Comparison of ENCODE assay signal across 17 mouse cellular contexts in genomic region chr12:29439343-29440019, GRCm38 (mm10).
A peak's percentile ranks its signal among the peaks of the same experiment; 100 is the strongest.
DNase-seq lines count a peak whose midpoint lies in the region; ATAC-seq lines count a peak whose summit lies in the region.
"Had no signal": no experiment of that assay in that cellular context is flagged by ENCODE, and none has a peak within 500 bp of the region (broad histone marks: within the 10 kb centered on the region; RNA-seq: fewer than 3 reads in every experiment).

No protein-coding gene starts in this region.

- no peaks in the 10 kb centered on the region for H3K9me3 ChIP-seq in intestine, embryonic 15.5 days
- H3K9me3 ChIP-seq: embryonic facial prominence, embryonic 15.5 days; heart, embryonic 10.5 days; midbrain, embryonic 12.5 days had no signal

- H3K36me3 ChIP-seq in intestine, embryonic 15.5 days: no peaks in the 10 kb centered on the region
- H3K36me3 ChIP-seq: embryonic facial prominence, embryonic 15.5 days; heart, embryonic 10.5 days; midbrain, embryonic 12.5 days had no signal

- no peak for ATAC-seq in intestine, embryonic 15.5 days
- ATAC-seq: inflammation-experienced regulatory T-cells, adult 6 months; lung, postnatal 0 days had no signal

- peak; percentile 11 to 32 for DNase-seq in cerebellum, postnatal 14 days
- DNase-seq in cerebellum, adult 9-11 months: no peak
- DNase-seq in frontal cortex, postnatal 10 days (ENCODE audit: low spot score in 2 of 2): peak; percentile 10 to 26
- DNase-seq in layer of hippocampus, postnatal 25 days (ENCODE audit: extremely low spot score in 1 of 2, low spot score in 1 of 2): peak; percentile 16 to 26
- peak; percentile 63 to 82 for DNase-seq in right cerebral cortex, postnatal 10 days (ENCODE audit: low spot score in 2 of 2)
- no peak for DNase-seq in MN1 (ENCODE audit: low spot score)
- DNase-seq in kidney, postnatal 36 days: no peak
- DNase-seq: gastrocnemius, adult 2 months; heart, postnatal 36 days; kidney, postnatal 25 days had no signal

- H3K27me3 ChIP-seq in intestine, embryonic 15.5 days (replicated peaks): no peaks in the 10 kb centered on the region
- H3K27me3 ChIP-seq: embryonic facial prominence, embryonic 15.5 days; midbrain, embryonic 12.5 days had no signal

- 82% methylated on average over 11 of the region's 11 CpGs for WGBS in intestine, embryonic 15.5 days

- H3K9ac ChIP-seq in intestine, embryonic 15.5 days: no peak overlapping the region
- H3K9ac ChIP-seq: embryonic facial prominence, embryonic 15.5 days; midbrain, embryonic 12.5 days had no signal

- no peaks in the 10 kb centered on the region for H3K4me1 ChIP-seq in intestine, embryonic 15.5 days (replicated peaks)
- H3K4me1 ChIP-seq: embryonic facial prominence, embryonic 15.5 days; heart, embryonic 10.5 days; midbrain, embryonic 12.5 days had no signal

- H3K27ac ChIP-seq in intestine, embryonic 15.5 days: no peak overlapping the region
- H3K27ac ChIP-seq: embryonic facial prominence, embryonic 15.5 days; gastrocnemius, adult 2 months; heart, embryonic 10.5 days; midbrain, embryonic 12.5 days had no signal

- H3K4me2 ChIP-seq in intestine, embryonic 15.5 days (replicated peaks): no peak overlapping the region
- H3K4me2 ChIP-seq: embryonic facial prominence, embryonic 15.5 days; liver, embryonic 11.5 days; midbrain, embryonic 12.5 days had no signal

- no peak overlapping the region for H3K4me3 ChIP-seq in intestine, embryonic 15.5 days (replicated peaks)
- H3K4me3 ChIP-seq: embryonic facial prominence, embryonic 15.5 days; gastrocnemius, adult 2 months; heart, embryonic 10.5 days; midbrain, embryonic 12.5 days had no signal

Comparison
In these comparisons a context has a peak if more than half of its experiments do, and no peak if none do; other contexts are left out.
1. DNase-seq: peak in cerebellum, postnatal 14 days (2 of 2), frontal cortex, postnatal 10 days (2 of 2), layer of hippocampus, postnatal 25 days (2 of 2) and right cerebral cortex, postnatal 10 days (2 of 2); none in cerebellum, adult 9-11 months (single experiment), MN1 (single experiment) and kidney, postnatal 36 days (0 of 2).